Mouse (Mus musculus) ES-Bruce4 (cell line): Measurements from ENCODE around the gene Tshz3.

ENCODE experiments used
- CTCF ChIP-seq: IDR thresholded peaks from one replicate; pipeline ENCODE4 v1.8.1; 2011; ENCODE audit warnings: low read depth, low read length
- POLR2A ChIP-seq: IDR thresholded peaks from one replicate; pipeline ENCODE4 v1.8.1; 2011; ENCODE audit warnings: low read length; ENCODE audit not compliant: insufficient read depth

DNA sequence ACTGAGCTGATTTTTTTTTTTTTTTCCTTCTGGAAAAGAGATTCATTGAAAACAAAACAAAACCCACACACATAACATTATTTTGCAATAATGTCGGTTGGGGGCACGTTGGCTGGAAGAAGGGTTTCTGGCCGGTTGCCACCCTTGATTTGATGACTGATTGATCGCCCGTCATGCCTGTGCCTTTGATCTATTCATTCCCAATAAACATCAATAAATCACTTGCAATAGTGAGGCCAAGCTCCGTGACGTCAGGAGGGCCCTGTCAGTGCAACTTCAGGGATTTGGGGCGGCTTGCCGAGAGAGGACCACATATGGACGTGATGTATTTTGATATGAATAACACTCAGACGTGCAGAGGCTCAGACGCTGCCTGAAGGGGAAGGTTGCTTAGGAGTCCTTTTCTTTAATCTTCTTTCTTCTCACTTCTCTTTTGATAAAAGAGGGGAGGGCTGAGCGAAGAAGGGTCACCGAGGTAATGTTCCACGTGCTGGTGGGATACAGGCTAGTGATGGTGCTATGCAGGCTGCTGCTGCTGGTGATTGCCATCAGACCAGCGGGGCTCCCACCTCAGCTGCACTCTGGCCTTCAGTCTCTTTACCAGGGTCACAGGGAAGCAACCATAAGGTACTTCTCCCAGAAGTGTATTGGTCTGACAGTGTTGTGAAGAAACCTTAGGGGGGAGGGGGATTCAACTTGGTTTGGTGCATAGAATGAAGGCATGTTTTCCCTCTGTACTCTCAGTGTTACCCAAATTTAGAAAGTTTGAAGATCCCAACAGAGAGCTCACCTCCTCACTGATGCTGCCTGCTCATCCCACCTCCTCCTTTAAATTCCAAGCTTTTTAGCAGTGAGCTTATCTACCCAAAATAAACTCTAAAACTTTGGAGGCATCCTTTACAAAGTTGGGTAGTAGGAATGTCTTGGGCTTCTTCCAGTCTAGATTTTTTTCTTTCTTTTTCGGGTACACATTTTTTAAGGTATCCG, 1.4 kb downstream of the Tshz3 start:
- TF ChIP-seq POLR2A (no peak), CTCF (no peak)
